Mouse (Mus musculus) testis, adult 2 months (tissue): ENCODE measurements around the gene Wnt9a.

Experiments used
- CTCF ChIP-seq: fragments of 200-500 bp; IDR thresholded peaks from 2 replicates; pipeline ENCODE4 v1.5.1; 2012; ENCODE audit warnings: low read depth, mild to moderate bottlenecking, inconsistent platforms, low read length, moderate library complexity; ENCODE audit not compliant: control insufficient read depth, insufficient read depth, insufficient replicate concordance
- POLR2A ChIP-seq: fragments of 200-500 bp; IDR thresholded peaks from 2 replicates; pipeline ENCODE4 v1.6.1; 2012; ENCODE audit warnings: low read depth, mild to moderate bottlenecking, inconsistent platforms, low read length, moderate library complexity; ENCODE audit not compliant: control insufficient read depth

DNA sequence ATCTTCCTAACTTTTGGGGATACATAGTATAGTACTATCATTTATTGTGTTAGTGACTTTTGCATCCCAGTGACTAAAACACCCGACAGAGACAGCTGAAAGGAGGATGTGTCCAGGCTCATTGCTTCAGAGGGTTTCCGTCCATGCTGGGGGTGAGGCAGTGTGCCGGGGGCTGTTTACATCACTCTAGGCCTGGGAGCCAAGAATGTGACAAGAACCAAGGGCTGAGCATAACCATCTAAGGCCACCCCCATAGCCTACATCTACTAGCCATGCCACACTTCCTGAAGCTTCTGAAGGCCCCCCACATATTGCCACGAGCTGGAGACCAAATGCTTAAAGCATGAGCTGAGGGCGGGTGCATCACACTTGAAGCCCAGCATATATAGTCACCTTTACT is 18.0 kb downstream of the Wnt9a start:
- TF ChIP-seq POLR2A (no peak), CTCF (no peak)
